Mouse (Mus musculus) testis, adult 2 months (tissue): ENCODE data around the gene Mbnl2. TPM values are rescaled to one million over a fixed set of nuclear protein-coding genes. Genes with fewer than 3 reads are reported as not detected.

Experiments
- H3K27ac ChIP-seq: fragments of 200-500 bp; 2 replicates; pipeline ENCODE4 v1.5.1; 2012; ENCODE audit warnings: low read depth, low read length; ENCODE audit not compliant: control insufficient read depth, insufficient read depth
- H3K27me3 ChIP-seq: fragments of 200-500 bp; 2 replicates; pipeline ENCODE4 v1.6.1; 2012; ENCODE audit warnings: mild to moderate bottlenecking, low read length, moderate library complexity; ENCODE audit not compliant: control insufficient read depth, insufficient read depth
- H3K36me3 ChIP-seq: fragments of 200-500 bp; 2 replicates; pipeline ENCODE4 v1.6.1; 2012; ENCODE audit warnings: mild to moderate bottlenecking, low read length; ENCODE audit not compliant: control insufficient read depth, insufficient read depth
- H3K4me1 ChIP-seq: fragments of 200-500 bp; 2 replicates; pipeline ENCODE4 v1.6.1; 2012; ENCODE audit warnings: low read length; ENCODE audit not compliant: control insufficient read depth, insufficient read depth
- H3K4me3 ChIP-seq: fragments of 200-500 bp; 2 replicates; pipeline ENCODE4 v1.5.1; 2012; ENCODE audit warnings: low read depth, mild to moderate bottlenecking, low read length, moderate library complexity, mixed read lengths; ENCODE audit not compliant: control insufficient read depth
- CTCF ChIP-seq: fragments of 200-500 bp; IDR thresholded peaks from 2 replicates; pipeline ENCODE4 v1.5.1; 2012; ENCODE audit warnings: low read depth, mild to moderate bottlenecking, inconsistent platforms, low read length, moderate library complexity; ENCODE audit not compliant: control insufficient read depth, insufficient read depth, insufficient replicate concordance
- POLR2A ChIP-seq: fragments of 200-500 bp; IDR thresholded peaks from 2 replicates; pipeline ENCODE4 v1.6.1; 2012; ENCODE audit warnings: low read depth, mild to moderate bottlenecking, inconsistent platforms, low read length, moderate library complexity; ENCODE audit not compliant: control insufficient read depth
- polyA plus RNA-seq: library from polyadenylated mRNA; depleted of rRNA; stranded (reverse); fragments of >200 nt; gene quantifications from 2 replicates; pipeline ENCODE4 v1.2.3, GENCODE M21; 2012

Gene Mbnl2
- polyA plus RNA-seq, 1 experiment, result 14.7 TPM

GRCm38 (mm10) chr14:120313466-120313865, 38.0 kb downstream of the Mbnl2 start:
- H3K36me3 ChIP-seq, result no peaks in the 10 kb centered on the region
- no peak overlapping the region for H3K4me3 ChIP-seq
- no peak for TF ChIP-seq CTCF
- no peak for TF ChIP-seq POLR2A
- no peak overlapping the region for H3K27ac ChIP-seq
- no peaks in the 10 kb centered on the region; the same call in 1 of the 2 replicates for H3K4me1 ChIP-seq
- no peaks in the 10 kb centered on the region for H3K27me3 ChIP-seq

DNA sequence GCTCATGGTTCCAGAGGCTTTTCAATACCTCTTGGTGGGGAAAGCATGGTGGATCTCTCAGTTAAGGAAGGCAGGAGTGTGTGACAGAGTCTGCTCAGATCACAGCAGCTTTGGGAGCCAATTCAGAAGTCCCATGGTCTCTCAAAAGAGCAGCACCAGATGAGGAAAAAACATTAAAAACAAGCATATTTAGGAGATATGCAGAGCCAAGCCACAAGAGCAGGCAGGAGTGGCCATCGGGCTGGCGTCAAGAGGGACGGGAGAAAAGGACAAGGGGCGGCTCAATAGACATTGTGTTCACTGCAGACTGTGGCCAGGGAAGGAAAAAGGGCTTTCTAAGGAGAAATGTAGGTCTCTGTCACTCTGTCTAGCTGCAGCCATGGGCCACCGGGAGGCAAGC, 40.3 kb downstream of the Mbnl2 start:
- Histone ChIP-seq H3K4me3 (no peak overlapping the region), H3K27ac (no peak overlapping the region), H3K4me1 (peaks cover 2% of the 10 kb centered on the region; the same call in 1 of the 2 replicates), H3K27me3 (no peaks in the 10 kb centered on the region), H3K36me3 (no peaks in the 10 kb centered on the region)
- TF ChIP-seq CTCF, result no peak
- TF ChIP-seq POLR2A, result no peak

DNA sequence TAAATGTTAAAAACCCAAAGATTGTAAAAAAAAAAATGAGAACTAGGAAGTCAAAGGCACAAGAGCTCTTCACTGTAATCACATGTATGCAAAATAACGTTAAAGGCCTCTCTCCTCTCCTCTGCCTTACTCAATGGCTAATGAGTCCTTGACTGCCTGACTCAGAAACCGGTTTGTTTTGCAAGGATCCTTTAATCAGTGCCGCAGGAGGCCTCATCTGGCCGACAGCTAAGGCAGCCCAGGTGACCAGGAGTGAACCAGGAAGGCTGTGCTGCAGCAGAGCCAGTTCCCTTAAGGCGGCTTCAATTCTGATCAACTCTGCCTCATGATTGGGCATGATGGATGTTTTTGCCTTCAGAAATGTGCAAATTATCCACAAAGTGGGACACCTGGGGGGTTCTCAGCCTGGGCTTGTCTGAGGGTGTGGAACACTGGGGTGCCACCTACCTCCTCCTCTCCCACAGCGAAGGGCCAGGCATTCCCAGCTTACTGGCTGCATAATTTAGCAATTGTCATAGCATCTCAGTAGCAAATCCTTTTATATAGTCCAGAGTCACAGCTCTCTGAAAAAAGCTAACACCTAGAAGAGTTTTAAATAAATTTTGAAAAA, 43.0 kb downstream of the Mbnl2 start:
- H3K27ac ChIP-seq, result no peak overlapping the region
- peak overlapping the region; percentile 36 for H3K4me3 ChIP-seq
- peaks cover 3% of the 10 kb centered on the region; the same call in 1 of the 2 replicates for H3K4me1 ChIP-seq
- no peaks in the 10 kb centered on the region for H3K36me3 ChIP-seq
- no peaks in the 10 kb centered on the region for H3K27me3 ChIP-seq
- no peak for TF ChIP-seq CTCF
- TF ChIP-seq POLR2A, result no peak

GRCm38 (mm10) chr14:120318974-120319731, 43.7 kb downstream of the Mbnl2 start:
- Histone ChIP-seq H3K27ac (no peak overlapping the region), H3K27me3 (no peaks in the 10 kb centered on the region), H3K4me3 (peak overlapping the region; percentile 47), H3K36me3 (no peaks in the 10 kb centered on the region), H3K4me1 (peaks cover 3% of the 10 kb centered on the region; the same call in 1 of the 2 replicates)
- TF ChIP-seq POLR2A (no peak), CTCF (no peak)

DNA sequence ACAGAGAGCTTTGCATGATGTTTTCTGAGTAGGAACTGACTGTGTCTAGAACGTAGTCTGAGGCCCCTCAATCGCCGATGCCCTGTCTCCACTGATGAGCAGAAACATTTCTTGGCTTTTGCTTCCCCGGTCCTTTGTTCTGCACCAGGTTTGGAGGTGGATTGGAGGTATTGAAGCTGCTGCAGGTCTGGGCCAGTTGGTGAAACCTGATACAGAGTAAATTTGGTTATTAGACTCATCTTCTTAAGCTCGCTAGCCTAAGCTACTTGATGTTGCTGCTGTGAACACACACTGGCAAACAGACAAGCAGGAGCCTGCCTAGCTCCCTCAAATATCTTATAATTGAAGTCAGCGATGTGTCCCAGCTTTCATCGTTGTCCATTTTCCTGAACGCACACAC, 46.6 kb downstream of the Mbnl2 start:
- no peaks in the 10 kb centered on the region for H3K36me3 ChIP-seq
- H3K27ac ChIP-seq, result no peak overlapping the region
- H3K4me1 ChIP-seq, result peaks cover 3% of the 10 kb centered on the region; the same call in 1 of the 2 replicates
- H3K27me3 ChIP-seq, result no peaks in the 10 kb centered on the region
- TF ChIP-seq CTCF (no peak), POLR2A (no peak)
- H3K4me3 ChIP-seq, result no peak overlapping the region

- Histone ChIP-seq H3K4me1 (peaks cover 3% of the 10 kb centered on the region; the same call in 1 of the 2 replicates), H3K27me3 (no peaks in the 10 kb centered on the region), H3K4me3 (no peak overlapping the region), H3K36me3 (no peaks in the 10 kb centered on the region), H3K27ac (no peak overlapping the region)
- TF ChIP-seq CTCF (no peak), POLR2A (no peak)
Observed at GRCm38 (mm10) chr14:120323111-120323510, 47.6 kb downstream of the Mbnl2 start.

DNA sequence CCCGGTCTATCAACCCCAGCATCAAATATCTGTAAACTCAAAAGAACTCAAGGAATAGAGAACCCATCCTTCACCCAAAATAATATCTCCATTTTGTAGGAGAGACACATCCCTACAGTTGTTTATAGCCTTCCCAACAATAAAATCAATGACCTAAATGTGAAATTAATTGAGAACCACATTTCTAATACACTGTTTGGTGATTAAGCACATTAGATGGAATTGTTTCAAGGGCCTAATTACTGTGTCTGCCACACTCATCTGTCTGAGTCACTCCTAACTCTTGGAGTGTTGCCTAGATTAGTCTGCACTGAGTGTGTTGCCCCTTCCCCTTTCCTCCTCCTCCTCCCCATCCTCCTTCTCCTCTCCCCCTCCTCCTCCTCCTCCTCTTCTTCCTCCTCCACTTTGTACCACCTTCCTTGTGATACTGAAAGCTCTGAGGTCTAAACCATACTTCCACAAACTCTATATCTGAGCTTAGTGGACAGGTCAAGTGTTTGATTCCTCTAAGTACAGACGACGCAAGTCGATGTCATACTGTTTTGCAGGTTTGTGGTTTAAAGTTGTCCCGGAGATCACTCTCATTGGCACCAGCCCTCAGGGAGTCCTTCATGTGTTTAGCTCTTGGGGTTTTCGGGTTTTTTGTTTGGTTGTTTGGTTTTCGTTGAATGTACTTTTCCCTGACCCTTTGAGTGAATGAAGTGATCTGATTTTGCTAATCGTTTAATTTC, 48.8 kb downstream of the Mbnl2 start:
- H3K36me3 ChIP-seq, result no peaks in the 10 kb centered on the region
- TF ChIP-seq POLR2A (no peak), CTCF (no peak)
- H3K27ac ChIP-seq, result no peak overlapping the region
- H3K4me3 ChIP-seq, result no peak overlapping the region
- no peaks in the 10 kb centered on the region for H3K27me3 ChIP-seq
- H3K4me1 ChIP-seq, result peaks cover 3% of the 10 kb centered on the region; the same call in 1 of the 2 replicates
